Mouse (Mus musculus) hindbrain, postnatal 0 days (tissue): ENCODE data around the gene Ppia. TPM values are rescaled to one million over a fixed set of nuclear protein-coding genes. Genes with fewer than 3 reads are reported as not detected.
"Not testable (repeated sequence)": the region's sequence is repeated elsewhere in the genome, so short reads cannot be mapped to it uniquely, and the experiment has no call there.

Experiments
- ATAC-seq: fragments of 200-750 bp; cut with Nextera tagmentation; 2 replicates; pipeline ENCODE4 v1.8.0; 2017; ENCODE audit warnings: mild to moderate bottlenecking, moderate TSS enrichment, moderate library complexity
- DNase-seq: peaks from one replicate; pipeline ENCODE4 v3.0.0-alpha.2; 2015; ENCODE audit warnings: low spot score
- H3K27ac ChIP-seq: fragments of 300-500 bp; sonication (generic); 2 replicates; pipeline ENCODE4 v1.5.1; 2014; ENCODE audit warnings: mild to moderate bottlenecking
- H3K27me3 ChIP-seq: fragments of 300-500 bp; sonication (generic); 2 replicates; pipeline ENCODE4 v1.6.1; 2014; ENCODE audit warnings: low read length, mixed read lengths; ENCODE audit not compliant: insufficient read depth
- H3K36me3 ChIP-seq: fragments of 300-500 bp; sonication (generic); 2 replicates; pipeline ENCODE4 v1.6.1; 2014; ENCODE audit warnings: low read length, mixed read lengths; ENCODE audit not compliant: insufficient read depth
- H3K4me1 ChIP-seq: fragments of 300-500 bp; sonication (generic); 2 replicates; pipeline ENCODE4 v1.6.1; 2014; ENCODE audit warnings: antibody characterized with exemption, low read length, mixed read lengths; ENCODE audit not compliant: insufficient read depth
- H3K4me2 ChIP-seq: fragments of 300-500 bp; sonication (generic); 2 replicates; pipeline ENCODE4 v1.6.1; 2014; ENCODE audit warnings: low read depth, mild to moderate bottlenecking, low read length, moderate library complexity, mixed read lengths
- H3K4me3 ChIP-seq: fragments of 300-500 bp; sonication (generic); 2 replicates; pipeline ENCODE4 v1.5.1; 2014; ENCODE audit warnings: low read length
- H3K9ac ChIP-seq: fragments of 300-500 bp; sonication (generic); replicated peaks from 2 replicates; pipeline ENCODE4 v1.6.1; 2014; ENCODE audit warnings: mild to moderate bottlenecking, low read length, moderate library complexity, mixed read lengths
- H3K9me3 ChIP-seq: fragments of 300-500 bp; sonication (generic); 2 replicates; pipeline ENCODE4 v1.6.1; 2016; ENCODE audit warnings: low read length, mixed read lengths
- CTCF ChIP-seq: IDR thresholded peaks from 2 replicates; pipeline ENCODE4 v1.5.1; 2016; ENCODE audit warnings: antibody characterized with exemption, control low read depth, low read depth
- WGBS: fragments of 180-500 bp; shearing (Covaris S2); extraction: QIAGEN DNeasy Blood & Tissue Kit; methylation state at CpG from one replicate; pipeline ENCODE4 v1.1.7; 2014; 5-methylcytosine and 5-hydroxymethylcytosine counted together
- polyA plus RNA-seq: library from polyadenylated mRNA; unstranded; fragments of >200 nt; fragmentation: Nextera tagmentation; extraction: Ambion mirVana; gene quantifications from 2 replicates; pipeline ENCODE4 v1.2.1, GENCODE M21; 2015
- total RNA-seq: library from RNA; depleted of rRNA; stranded (reverse); fragments of >200 nt; gene quantifications from 2 replicates; pipeline ENCODE4 v1.2.3, GENCODE M21; 2014; rRNA removed

The Ppia gene
- 2,267 and 2,460 TPM in 2 replicates for total RNA-seq
- polyA plus RNA-seq, result 5,475 and 5,597 TPM in 2 replicates

DNA sequence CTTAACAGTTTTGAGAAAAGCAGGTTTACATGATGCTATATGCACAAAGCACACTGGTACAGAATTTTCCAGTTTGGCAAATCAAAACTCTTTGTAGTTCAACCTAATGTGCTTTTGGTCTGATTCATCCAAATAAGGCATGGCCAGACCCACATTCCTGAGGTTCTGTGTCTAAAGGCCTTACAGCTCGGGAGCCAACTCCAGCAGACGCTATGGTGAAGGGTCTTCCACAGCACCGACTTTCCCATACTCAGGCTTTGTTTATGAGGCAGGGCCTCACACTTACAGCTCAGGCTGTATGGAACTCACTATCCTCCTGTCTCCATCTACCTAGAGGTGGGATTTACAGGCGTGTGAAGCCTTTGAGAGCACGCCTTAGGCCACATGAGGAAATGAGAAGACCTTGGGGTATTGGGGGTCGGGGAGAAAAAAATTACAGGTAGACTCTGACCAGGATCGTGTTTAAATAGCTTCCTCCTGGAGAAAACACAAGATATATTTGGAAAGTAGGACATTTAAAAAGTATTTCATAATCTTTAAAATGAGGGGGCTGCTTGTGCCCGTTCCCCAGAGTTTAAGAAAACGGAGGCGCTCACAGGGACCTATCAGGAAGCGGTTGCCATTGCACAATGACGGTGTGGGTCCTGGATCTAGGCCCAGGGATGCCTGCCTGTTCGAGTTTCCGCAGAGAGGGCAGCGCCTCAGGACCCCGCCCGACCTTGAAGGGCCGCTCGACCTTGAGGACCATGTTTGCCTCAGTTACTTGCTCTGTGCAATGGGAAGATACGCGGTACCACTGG is at the start of gene Ppia:
Gene Ppia, plus strand, starts transcription at position 693 of the 800 bp plus-strand sequence.
- Histone ChIP-seq H3K4me3 (peak within 1 kb of the TSS; percentile 90), H3K27ac (peak within 1 kb of the TSS; percentile 98), H3K27me3 (no peaks in the 10 kb centered on the region), H3K36me3 (peaks cover 14% of the 10 kb centered on the region), H3K4me1 (peaks cover 9% of the 10 kb centered on the region), H3K9me3 (no peaks in the 10 kb centered on the region), H3K4me2 (peak within 1 kb of the TSS; percentile 89), H3K9ac (peak within 1 kb of the TSS; percentile 98)
- 8% methylated on average over 21 of the region's 21 CpGs for WGBS
- no peak for ATAC-seq
- DNase-seq, result no peak
- TF ChIP-seq CTCF, result no peak

DNA sequence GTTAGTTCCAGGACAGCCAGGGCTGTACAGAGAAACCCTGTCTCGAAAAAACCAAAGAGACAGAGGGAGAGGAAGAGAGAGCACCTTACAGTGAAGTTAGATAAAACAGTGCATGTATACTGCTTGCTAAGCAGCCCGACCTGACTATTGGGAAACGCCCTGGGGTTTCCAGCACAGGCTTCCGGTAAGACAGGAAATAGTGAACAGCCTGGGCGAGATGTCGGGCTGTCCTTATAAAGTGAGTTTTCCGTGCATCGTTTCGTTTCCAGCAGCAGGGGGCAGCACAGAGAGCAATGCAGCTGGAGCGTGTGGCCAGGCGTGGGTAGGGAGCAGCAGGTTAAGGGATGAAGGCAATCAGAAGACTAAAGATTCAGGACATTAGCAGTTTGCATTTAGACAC is 49.4 kb upstream of the Ppia start:
- H3K36me3 ChIP-seq, result no peaks in the 10 kb centered on the region
- WGBS, result 19% methylated on average over 11 of the region's 11 CpGs
- no peak overlapping the region for H3K4me3 ChIP-seq
- H3K27me3 ChIP-seq, result no peaks in the 10 kb centered on the region
- no peak overlapping the region for H3K4me2 ChIP-seq
- no peaks in the 10 kb centered on the region for H3K4me1 ChIP-seq
- no peak overlapping the region for H3K27ac ChIP-seq
- ATAC-seq (peak; percentile 82), DNase-seq (peak; percentile 76)
- peak; percentile 82 for TF ChIP-seq CTCF
- H3K9ac ChIP-seq, result no peak overlapping the region
- H3K9me3 ChIP-seq, result no peaks in the 10 kb centered on the region

GRCm38 (mm10) chr11:6366434-6366833 is 48.8 kb upstream of the Ppia start:
- Histone ChIP-seq H3K4me3 (no peak overlapping the region), H3K4me1 (no peaks in the 10 kb centered on the region), H3K9me3 (no peaks in the 10 kb centered on the region), H3K4me2 (no peak overlapping the region), H3K27ac (no peak overlapping the region), H3K27me3 (no peaks in the 10 kb centered on the region), H3K36me3 (no peaks in the 10 kb centered on the region), H3K9ac (no peak overlapping the region)
- TF ChIP-seq CTCF, result no peak
- ATAC-seq (no peak), DNase-seq (no peak)
- 72% methylated on average over 6 of the region's 6 CpGs for WGBS

DNA sequence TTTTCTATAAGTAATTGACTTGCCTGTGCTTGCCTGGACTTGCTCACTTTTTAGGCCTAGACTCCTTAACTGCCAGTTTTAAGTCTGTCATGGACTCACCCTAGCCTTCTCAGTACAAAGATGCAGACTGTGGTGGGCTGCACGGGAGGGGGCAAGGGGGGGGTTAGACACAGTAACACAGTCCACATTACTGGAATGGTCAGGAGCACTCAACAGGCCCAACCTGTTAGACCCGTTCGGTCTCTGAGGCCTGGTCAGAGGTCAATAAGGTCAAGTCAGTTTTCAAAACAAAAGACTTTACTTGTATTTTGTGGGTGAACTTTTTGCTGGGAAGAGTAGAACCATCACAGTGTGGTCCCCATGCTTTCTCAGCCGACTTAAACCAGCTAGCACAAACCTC is 48.1 kb upstream of the Ppia start:
- Histone ChIP-seq H3K4me1 (no peaks in the 10 kb centered on the region), H3K27ac (no peak overlapping the region), H3K27me3 (no peaks in the 10 kb centered on the region), H3K4me3 (no peak overlapping the region), H3K9ac (no peak overlapping the region), H3K4me2 (no peak overlapping the region), H3K36me3 (no peaks in the 10 kb centered on the region), H3K9me3 (no peaks in the 10 kb centered on the region)
- ATAC-seq, result no peak
- no peak for DNase-seq
- WGBS, result 80% methylated on average over 4 of the region's 4 CpGs
- TF ChIP-seq CTCF, result no peak

DNA sequence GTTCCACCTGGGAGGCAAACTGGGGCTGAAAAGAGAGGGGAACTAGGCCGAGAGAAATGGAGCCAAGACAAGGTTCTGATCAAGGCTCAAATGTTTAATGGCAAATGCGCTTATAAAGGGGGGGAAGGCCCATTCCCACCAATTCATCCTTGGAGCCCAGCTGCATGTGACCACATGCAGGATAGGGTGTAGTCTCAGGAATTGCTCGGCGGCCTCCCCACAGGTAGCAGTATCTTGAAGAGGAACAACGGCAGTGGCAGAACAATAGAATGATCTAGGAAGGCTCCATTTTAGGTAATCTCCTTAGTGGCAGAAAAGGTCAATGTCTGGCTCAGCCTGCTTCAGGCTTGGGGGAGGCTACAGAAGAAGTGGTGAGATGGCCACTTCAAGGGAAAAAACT is 47.3 kb upstream of the Ppia start:
- H3K27ac ChIP-seq, DNase-seq, H3K4me1 ChIP-seq, H3K4me3 ChIP-seq, ATAC-seq, H3K4me2 ChIP-seq, H3K36me3 ChIP-seq, H3K9ac ChIP-seq, H3K27me3 ChIP-seq, H3K9me3 ChIP-seq: not testable (repeated sequence)
- WGBS, result 87% methylated on average over 5 of the region's 5 CpGs

- H3K4me2 ChIP-seq, result no peak overlapping the region
- H3K9me3 ChIP-seq, result no peaks in the 10 kb centered on the region
- ATAC-seq (no peak), DNase-seq (no peak)
- H3K9ac ChIP-seq, result no peak overlapping the region
- WGBS, result 87% methylated on average over 11 of the region's 11 CpGs
- no peaks in the 10 kb centered on the region for H3K4me1 ChIP-seq
- no peak overlapping the region for H3K27ac ChIP-seq
- no peaks in the 10 kb centered on the region for H3K27me3 ChIP-seq
- no peak overlapping the region for H3K4me3 ChIP-seq
- TF ChIP-seq CTCF, result no peak
- H3K36me3 ChIP-seq, result no peaks in the 10 kb centered on the region
Measured at GRCm38 (mm10) chr11:6371376-6372155, 43.7 kb upstream of the Ppia start.
